Mouse (Mus musculus): ENCODE data around the gene Cabin1. TPM values are rescaled to one million over a fixed set of nuclear protein-coding genes. Genes with fewer than 3 reads are reported as not detected.

Gene Cabin1
- total RNA-seq, 1 experiment: 59.0 TPM

DNA sequence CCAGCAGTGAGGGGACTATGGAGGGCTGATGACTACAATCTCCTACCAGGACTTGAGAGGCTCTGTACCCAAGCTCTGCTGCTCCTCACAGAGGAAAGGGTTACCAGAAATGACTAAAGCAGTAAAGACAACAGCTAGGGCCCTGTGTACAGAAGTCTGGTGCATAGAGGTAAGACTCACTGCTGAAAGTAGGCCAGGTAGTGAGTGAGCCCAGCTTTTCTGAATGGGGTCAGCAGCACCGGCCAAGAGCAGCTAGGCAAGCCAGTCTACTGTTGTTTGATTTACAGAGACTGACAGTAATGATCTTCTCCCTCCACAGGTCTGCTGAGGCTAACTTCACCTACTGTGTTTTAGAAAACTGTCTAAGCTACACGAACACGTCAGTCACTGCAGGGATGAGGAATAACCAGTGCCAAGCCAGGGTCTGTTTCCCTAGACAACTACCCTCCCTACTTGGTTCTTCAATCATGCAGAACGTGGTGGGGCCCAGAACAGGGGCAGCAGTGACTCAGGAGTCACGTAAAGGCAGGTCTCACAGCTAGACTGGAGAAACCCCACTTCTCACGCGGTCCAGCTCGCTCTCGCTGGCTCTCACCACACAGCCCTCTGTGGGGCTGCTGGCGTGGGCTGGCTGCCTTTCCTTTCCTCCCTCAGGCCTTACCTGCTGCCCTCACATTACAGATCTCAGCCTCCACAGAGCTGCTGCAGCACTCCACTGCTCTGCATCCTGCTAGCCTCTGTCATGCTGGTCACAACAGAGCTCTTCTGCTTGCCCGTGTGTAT, 70.5 kb downstream of the Cabin1 start:
- Histone ChIP-seq H3K36me3 (ENCODE audit: control insufficient read depth, insufficient read depth, low read length, poor library complexity, severe bottlenecking) (peaks cover 45% of the 10 kb centered on the region), H3K27ac (ENCODE audit: insufficient read depth, low read depth, low read length, poor library complexity, severe bottlenecking) (no peak overlapping the region), H3K9ac (ENCODE audit: insufficient read depth, low read depth, low read length, poor library complexity, severe bottlenecking) (no peak overlapping the region), H3K4me3 (ENCODE audit: insufficient read depth in 1 of 2, low read depth in 1 of 2, low read length in 2 of 2, poor library complexity in 1 of 2, severe bottlenecking in 1 of 2) (no peak overlapping the region), H3K9me3 (ENCODE audit: control insufficient read depth, insufficient read depth, low read depth, low read length) (no peaks in the 10 kb centered on the region), H3K4me1 (ENCODE audit: control insufficient read depth in 2 of 2, insufficient read depth in 2 of 2, low read length in 2 of 2, poor library complexity in 1 of 2) (no peaks in the 10 kb centered on the region)
- no peak for TF ChIP-seq HCFC1 (IDR thresholded peaks at IDR 0.05; ENCODE audit: borderline replicate concordance, insufficient read depth, low read length)
- in situ Hi-C loops (cut with MboI; ENCODE audit: low sequenced_read_pairs in 2 of 2, unreplicated experiment in 2 of 2): no loop called here
- no peak for DNase-seq (ENCODE audit: low read depth, low spot score)

DNA sequence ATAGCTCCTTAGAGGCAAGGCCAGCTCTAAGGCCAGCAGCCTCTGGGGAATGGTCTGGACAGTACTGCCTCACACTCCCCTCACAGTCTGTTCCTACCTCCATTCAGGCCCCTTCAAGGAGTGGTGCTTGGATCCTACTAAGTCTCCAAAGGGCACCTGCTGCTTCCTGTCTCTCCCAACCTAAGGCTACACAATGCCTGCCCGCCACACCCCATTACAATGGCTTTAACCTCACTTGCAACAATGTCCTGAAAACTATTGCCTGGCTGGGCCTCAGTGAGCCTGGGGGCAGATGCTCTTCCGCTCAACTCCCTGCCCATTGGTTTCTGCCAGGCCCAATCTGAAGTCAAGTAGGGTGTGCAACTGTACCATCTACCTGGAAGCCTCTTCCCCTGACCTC, 75.5 kb downstream of the Cabin1 start:
- no peak for DNase-seq (ENCODE audit: low read depth, low spot score)
- no peaks in the 10 kb centered on the region for H3K9me3 ChIP-seq (ENCODE audit: control insufficient read depth, insufficient read depth, low read depth, low read length)
- H3K4me1 ChIP-seq (ENCODE audit: control insufficient read depth in 2 of 2, insufficient read depth in 2 of 2, low read length in 2 of 2, poor library complexity in 1 of 2): no peaks in the 10 kb centered on the region
- TF ChIP-seq ZNF384 (IDR thresholded peaks at IDR 0.05; ENCODE audit: low read depth, low read length) (no peak), HCFC1 (IDR thresholded peaks at IDR 0.05; ENCODE audit: borderline replicate concordance, insufficient read depth, low read length) (no peak), MAFK (IDR thresholded peaks at IDR 0.05; ENCODE audit: insufficient read depth, low read depth, low read length) (no peak), ZC3H11A (IDR thresholded peaks at IDR 0.05; ENCODE audit: borderline replicate concordance, low read depth, low read length) (no peak), CHD2 (IDR thresholded peaks at IDR 0.05; ENCODE audit: low read depth, low read length) (no peak)
- H3K27ac ChIP-seq (ENCODE audit: insufficient read depth, low read depth, low read length, poor library complexity, severe bottlenecking): no peak overlapping the region
- H3K9ac ChIP-seq (ENCODE audit: insufficient read depth, low read depth, low read length, poor library complexity, severe bottlenecking): no peak overlapping the region
- no peak overlapping the region for H3K4me3 ChIP-seq (ENCODE audit: insufficient read depth in 1 of 2, low read depth in 1 of 2, low read length in 2 of 2, poor library complexity in 1 of 2, severe bottlenecking in 1 of 2)
- in situ Hi-C loops (cut with MboI; ENCODE audit: low sequenced_read_pairs in 2 of 2, unreplicated experiment in 2 of 2): no loop called here
- H3K36me3 ChIP-seq (ENCODE audit: control insufficient read depth, insufficient read depth, low read length, poor library complexity, severe bottlenecking): peaks cover 34% of the 10 kb centered on the region

DNA sequence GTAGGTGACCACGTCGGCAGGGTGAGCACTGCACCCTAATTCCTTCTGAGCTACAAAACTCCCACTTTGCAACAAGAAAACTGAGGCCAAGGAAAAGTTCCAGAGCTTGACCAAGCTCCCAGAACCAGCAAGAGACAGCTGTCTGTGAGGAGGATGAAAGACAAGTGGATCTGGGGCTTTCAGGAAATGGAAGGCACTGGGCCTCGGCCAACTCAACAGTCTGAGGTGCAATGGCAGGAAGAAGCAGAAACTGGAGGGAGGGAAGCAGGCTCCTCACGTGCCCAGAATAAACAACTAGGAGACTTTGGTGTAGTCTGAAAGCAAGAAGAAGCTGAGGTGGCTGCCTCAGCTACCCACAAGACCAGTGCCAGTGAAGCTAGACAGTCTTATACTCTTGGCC, 77.4 kb downstream of the Cabin1 start:
- H3K4me3 ChIP-seq (ENCODE audit: insufficient read depth in 1 of 2, low read depth in 1 of 2, low read length in 2 of 2, poor library complexity in 1 of 2, severe bottlenecking in 1 of 2): no peak overlapping the region
- no peak for DNase-seq (ENCODE audit: low read depth, low spot score)
- in situ Hi-C loops (cut with MboI; ENCODE audit: low sequenced_read_pairs in 2 of 2, unreplicated experiment in 2 of 2): no loop called here
- H3K9ac ChIP-seq (ENCODE audit: insufficient read depth, low read depth, low read length, poor library complexity, severe bottlenecking): no peak overlapping the region
- H3K9me3 ChIP-seq (ENCODE audit: control insufficient read depth, insufficient read depth, low read depth, low read length): no peaks in the 10 kb centered on the region
- H3K36me3 ChIP-seq (ENCODE audit: control insufficient read depth, insufficient read depth, low read length, poor library complexity, severe bottlenecking): peaks cover 30% of the 10 kb centered on the region
- TF ChIP-seq ZNF384 (IDR thresholded peaks at IDR 0.05; ENCODE audit: low read depth, low read length) (no peak), MAFK (IDR thresholded peaks at IDR 0.05; ENCODE audit: insufficient read depth, low read depth, low read length) (no peak), ZC3H11A (IDR thresholded peaks at IDR 0.05; ENCODE audit: borderline replicate concordance, low read depth, low read length) (no peak), CHD2 (IDR thresholded peaks at IDR 0.05; ENCODE audit: low read depth, low read length) (no peak), HCFC1 (IDR thresholded peaks at IDR 0.05; ENCODE audit: borderline replicate concordance, insufficient read depth, low read length) (no peak)
- no peaks in the 10 kb centered on the region for H3K4me1 ChIP-seq (ENCODE audit: control insufficient read depth in 2 of 2, insufficient read depth in 2 of 2, low read length in 2 of 2, poor library complexity in 1 of 2)
- H3K27ac ChIP-seq (ENCODE audit: insufficient read depth, low read depth, low read length, poor library complexity, severe bottlenecking): no peak overlapping the region

DNA sequence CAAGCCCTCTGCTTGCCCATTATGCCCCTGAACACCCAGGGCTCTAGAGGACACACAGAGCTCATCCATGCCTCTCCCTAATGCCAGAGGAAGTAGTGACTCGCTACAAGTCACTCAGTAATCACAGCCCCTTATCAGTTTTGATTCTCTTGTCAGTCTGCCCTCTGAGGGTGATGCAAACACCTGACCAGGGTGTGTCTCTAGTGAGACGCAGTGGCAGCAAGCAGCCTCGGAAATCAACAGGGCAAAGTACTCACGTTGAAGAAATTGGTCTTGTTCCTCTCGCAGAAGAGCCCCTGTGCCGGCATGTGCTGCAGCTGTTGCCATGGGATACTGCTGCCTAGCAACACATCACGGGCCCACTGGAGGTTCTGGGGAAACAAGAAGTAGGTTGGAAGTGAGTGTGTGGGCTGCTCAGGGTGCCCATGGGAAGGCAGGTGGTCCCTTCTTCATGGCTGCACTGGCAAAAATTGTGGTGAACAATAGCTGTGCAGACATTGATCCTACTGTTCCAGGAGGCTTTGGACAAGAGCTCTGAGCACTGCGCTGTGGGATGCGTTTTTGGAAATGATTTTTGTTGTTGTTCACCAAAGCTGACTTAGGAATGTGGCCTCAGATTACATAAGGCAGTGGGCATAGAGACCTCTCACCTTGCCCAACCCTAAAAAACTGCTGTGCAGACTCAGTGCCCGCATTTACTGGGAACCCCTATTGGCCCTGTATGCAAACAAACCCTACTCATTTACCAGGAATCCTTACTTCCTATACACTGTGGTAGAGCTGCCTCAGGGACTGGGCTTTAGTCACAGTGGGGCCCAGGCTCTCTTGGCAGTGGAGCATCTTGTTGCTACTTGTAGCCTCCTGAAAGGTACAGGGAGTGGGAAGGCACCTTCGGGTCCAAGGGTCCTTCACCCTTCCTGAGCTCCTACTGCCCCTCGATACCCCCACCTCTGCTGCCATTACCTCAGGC, 79.8 kb downstream of the Cabin1 start:
- peaks cover 36% of the 10 kb centered on the region for H3K36me3 ChIP-seq (ENCODE audit: control insufficient read depth, insufficient read depth, low read length, poor library complexity, severe bottlenecking)

More for the DNA sequence above, 79.8 kb downstream of the Cabin1 start:
- TF ChIP-seq HCFC1 (IDR thresholded peaks at IDR 0.05; ENCODE audit: borderline replicate concordance, insufficient read depth, low read length): no peak
- no peaks in the 10 kb centered on the region for H3K9me3 ChIP-seq (ENCODE audit: control insufficient read depth, insufficient read depth, low read depth, low read length)
- H3K4me1 ChIP-seq (ENCODE audit: control insufficient read depth in 2 of 2, insufficient read depth in 2 of 2, low read length in 2 of 2, poor library complexity in 1 of 2): no peaks in the 10 kb centered on the region; a peak in 1 of 4 replicates
- DNase-seq (ENCODE audit: low read depth, low spot score): no peak
- no peak overlapping the region for H3K9ac ChIP-seq (ENCODE audit: insufficient read depth, low read depth, low read length, poor library complexity, severe bottlenecking)
- in situ Hi-C loops (cut with MboI; ENCODE audit: low sequenced_read_pairs in 2 of 2, unreplicated experiment in 2 of 2): no loop called here
- H3K4me3 ChIP-seq (ENCODE audit: insufficient read depth in 1 of 2, low read depth in 1 of 2, low read length in 2 of 2, poor library complexity in 1 of 2, severe bottlenecking in 1 of 2): no peak overlapping the region
- H3K27ac ChIP-seq (ENCODE audit: insufficient read depth, low read depth, low read length, poor library complexity, severe bottlenecking): no peak overlapping the region
